Mouse (Mus musculus) embryonic facial prominence, embryonic 15.5 days (tissue): ENCODE results near the gene Agmo. TPM values are rescaled to one million over a fixed set of nuclear protein-coding genes. Genes with fewer than 3 reads are reported as not detected.

Experiments
- ATAC-seq: fragments of 200-750 bp; cut with Nextera tagmentation; 2 replicates; pipeline ENCODE4 v1.8.0; 2017; ENCODE audit warnings: low read depth, moderate TSS enrichment; ENCODE audit not compliant: insufficient number of reproducible peaks, low FRiP score, low TSS enrichment
- H3K27ac ChIP-seq: fragments of 300-500 bp; sonication (generic); replicated peaks from 2 replicates; pipeline ENCODE4 v1.5.1; 2015; ENCODE audit warnings: mild to moderate bottlenecking, inconsistent platforms
- H3K27me3 ChIP-seq: fragments of 300-500 bp; sonication (generic); 2 replicates; pipeline ENCODE4 v1.6.1; 2015; ENCODE audit warnings: inconsistent platforms
- H3K36me3 ChIP-seq: fragments of 300-500 bp; sonication (generic); 2 replicates; pipeline ENCODE4 v1.6.1; 2015; ENCODE audit warnings: mild to moderate bottlenecking, inconsistent platforms
- H3K4me1 ChIP-seq: fragments of 300-500 bp; sonication (generic); 2 replicates; pipeline ENCODE4 v1.6.1; 2015; ENCODE audit warnings: inconsistent platforms
- H3K4me2 ChIP-seq: fragments of 300-500 bp; sonication (generic); replicated peaks from 2 replicates; pipeline ENCODE4 v1.6.1; 2015; ENCODE audit warnings: mild to moderate bottlenecking, inconsistent platforms
- H3K4me3 ChIP-seq: fragments of 300-500 bp; sonication (generic); replicated peaks from 2 replicates; pipeline ENCODE4 v1.5.1; 2015; ENCODE audit warnings: mild to moderate bottlenecking, inconsistent platforms
- H3K9ac ChIP-seq: fragments of 300-500 bp; sonication (generic); 2 replicates; pipeline ENCODE4 v1.6.1; 2015; ENCODE audit warnings: inconsistent platforms
- H3K9me3 ChIP-seq: fragments of 300-500 bp; sonication (generic); replicated peaks from 2 replicates; pipeline ENCODE4 v1.6.1; 2016; ENCODE audit warnings: inconsistent platforms
- WGBS: fragments of 180-500 bp; shearing (Covaris S2); methylation state at CpG from one replicate; pipeline ENCODE4 v1.1.7; 2015; 5-methylcytosine and 5-hydroxymethylcytosine counted together
- polyA plus RNA-seq: library from polyadenylated mRNA; unstranded; fragments of >200 nt; fragmentation: Nextera tagmentation; extraction: Ambion mirVana; gene quantifications from 2 replicates; pipeline ENCODE4 v1.2.1, GENCODE M21; 2015

Gene Agmo
- 1.2 and 1.5 TPM in 2 replicates for polyA plus RNA-seq

DNA sequence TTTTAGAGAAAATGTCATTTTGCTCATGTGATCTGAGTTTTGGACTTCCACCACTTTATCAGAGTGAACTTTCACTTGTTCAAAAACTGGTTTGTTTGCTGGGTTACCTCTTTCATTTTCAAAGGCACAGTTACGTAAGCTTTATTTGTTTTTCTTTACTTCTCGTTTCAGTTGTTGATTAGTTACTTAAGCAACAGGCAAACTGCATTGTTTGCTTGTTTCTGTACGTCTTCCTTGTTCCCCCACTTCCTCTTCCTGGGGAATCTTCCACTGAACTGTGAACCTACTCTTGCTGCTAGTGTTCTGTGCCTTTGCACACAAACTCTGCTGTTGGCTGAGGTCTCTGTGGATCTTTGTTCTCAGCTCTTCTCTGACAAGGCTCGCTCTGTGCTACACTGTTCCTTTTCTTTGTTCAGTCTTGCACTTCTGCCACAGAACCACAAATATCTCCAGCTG lies at the start of gene Agmo:
Gene Agmo (plus strand): TSS at position 76 of the 456 bp plus-strand sequence.
- H3K27me3 ChIP-seq, result no peaks in the 10 kb centered on the region
- no peak within 1 kb of the TSS for H3K4me2 ChIP-seq
- no peaks in the 10 kb centered on the region for H3K4me1 ChIP-seq
- no peaks in the 10 kb centered on the region for H3K36me3 ChIP-seq
- no peak within 1 kb of the TSS for H3K27ac ChIP-seq
- H3K9ac ChIP-seq, result no peak within 1 kb of the TSS
- 49% methylated on average over 4 of the region's 4 CpGs for WGBS
- ATAC-seq, result no peak
- H3K9me3 ChIP-seq, result no peaks in the 10 kb centered on the region
- H3K4me3 ChIP-seq, result no peak within 1 kb of the TSS

GRCm38 (mm10) chr12:37231119-37231518 lies 10.3 kb upstream of the Agmo start:
- H3K4me1 ChIP-seq, result no peaks in the 10 kb centered on the region
- H3K27me3 ChIP-seq, result no peaks in the 10 kb centered on the region
- no peaks in the 10 kb centered on the region for H3K9me3 ChIP-seq
- 94% methylated on average over 1 of the region's 1 CpGs for WGBS
- H3K27ac ChIP-seq, result no peak overlapping the region
- H3K36me3 ChIP-seq, result no peaks in the 10 kb centered on the region
- no peak overlapping the region for H3K9ac ChIP-seq
- H3K4me3 ChIP-seq, result no peak overlapping the region
- H3K4me2 ChIP-seq, result no peak overlapping the region
- ATAC-seq, result no peak

GRCm38 (mm10) chr12:37240975-37241565 lies 371 bp upstream of the Agmo start:
- WGBS, result 56% methylated on average over 5 of the region's 5 CpGs
- ATAC-seq, result no peak
- no peak overlapping the region for H3K27ac ChIP-seq

GRCm38 (mm10) chr12:37242484-37242883 lies 1.0 kb downstream of the Agmo start:
- Histone ChIP-seq H3K36me3 (no peaks in the 10 kb centered on the region), H3K9me3 (no peaks in the 10 kb centered on the region), H3K4me3 (no peak overlapping the region), H3K9ac (no peak overlapping the region), H3K27me3 (no peaks in the 10 kb centered on the region), H3K4me2 (no peak overlapping the region), H3K4me1 (no peaks in the 10 kb centered on the region), H3K27ac (no peak overlapping the region)
- ATAC-seq, result no peak
- WGBS, result 76% methylated on average over 3 of the region's 3 CpGs

More at GRCm38 (mm10) chr12:37240975-37241565, 371 bp upstream of the Agmo start:
- no peak overlapping the region for H3K4me3 ChIP-seq
- no peaks in the 10 kb centered on the region for H3K36me3 ChIP-seq
- no peak overlapping the region for H3K4me2 ChIP-seq
- H3K9me3 ChIP-seq, result no peaks in the 10 kb centered on the region
- H3K9ac ChIP-seq, result no peak overlapping the region
- H3K4me1 ChIP-seq, result no peaks in the 10 kb centered on the region
- H3K27me3 ChIP-seq, result no peaks in the 10 kb centered on the region

- H3K9ac ChIP-seq, result no peak overlapping the region
- ATAC-seq, result no peak
- no peaks in the 10 kb centered on the region for H3K27me3 ChIP-seq
- no peak overlapping the region for H3K4me3 ChIP-seq
- H3K4me2 ChIP-seq, result no peak overlapping the region
- no peaks in the 10 kb centered on the region for H3K4me1 ChIP-seq
- 61% methylated on average over 1 of the region's 1 CpGs for WGBS
- H3K9me3 ChIP-seq, result no peaks in the 10 kb centered on the region
- no peak overlapping the region for H3K27ac ChIP-seq
- no peaks in the 10 kb centered on the region for H3K36me3 ChIP-seq
Measured at GRCm38 (mm10) chr12:37244876-37245275, 3.4 kb downstream of the Agmo start.

DNA sequence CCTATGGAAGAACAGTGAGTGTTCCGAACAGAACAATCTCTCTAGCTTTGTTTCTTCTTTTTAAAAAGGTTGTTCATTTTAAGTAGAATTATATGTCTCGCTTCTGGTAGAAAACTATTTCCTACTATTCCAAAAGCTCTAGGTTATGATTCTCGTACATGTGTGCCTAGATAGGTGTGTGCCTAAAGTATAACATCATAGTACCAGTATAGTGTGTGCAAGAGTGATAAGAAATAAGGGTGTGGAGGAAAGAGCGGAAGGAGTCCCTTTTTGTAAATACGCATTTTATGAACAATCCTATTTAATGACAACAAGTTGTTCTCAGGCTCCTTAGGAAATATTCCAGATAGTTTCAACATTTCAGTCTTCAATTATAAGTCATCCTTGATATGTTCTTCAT lies 10.2 kb downstream of the Agmo start:
- Histone ChIP-seq H3K4me3 (no peak overlapping the region), H3K4me1 (no peaks in the 10 kb centered on the region), H3K36me3 (no peaks in the 10 kb centered on the region), H3K27me3 (no peaks in the 10 kb centered on the region), H3K9ac (no peak overlapping the region), H3K27ac (no peak overlapping the region), H3K4me2 (no peak overlapping the region), H3K9me3 (no peaks in the 10 kb centered on the region)
- no peak for ATAC-seq
- 89% methylated on average over 5 of the region's 5 CpGs for WGBS

DNA sequence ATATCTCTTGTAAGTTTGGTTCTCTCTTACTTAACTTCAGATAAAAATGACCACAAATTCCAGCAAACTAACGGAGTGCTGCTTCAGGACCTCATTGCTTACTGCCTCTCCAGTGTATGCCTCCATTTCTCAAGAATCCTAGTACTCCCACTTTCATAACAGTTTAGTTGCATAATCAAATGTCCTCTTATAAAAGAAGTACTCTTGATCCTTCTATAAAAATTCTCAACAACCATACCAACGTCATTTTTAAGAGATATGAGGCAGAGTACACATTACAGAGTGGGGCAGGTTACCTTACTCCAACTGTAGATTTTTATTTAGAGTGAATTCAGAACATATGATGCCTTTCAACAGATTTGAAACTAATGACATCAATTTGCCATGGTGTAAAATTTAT lies 15.7 kb downstream of the Agmo start:
- Histone ChIP-seq H3K4me1 (no peaks in the 10 kb centered on the region), H3K4me2 (no peak overlapping the region), H3K36me3 (no peaks in the 10 kb centered on the region), H3K27ac (no peak overlapping the region), H3K4me3 (no peak overlapping the region), H3K9me3 (no peaks in the 10 kb centered on the region), H3K9ac (no peak overlapping the region), H3K27me3 (no peaks in the 10 kb centered on the region)
- WGBS, result 59% methylated on average over 2 of the region's 2 CpGs
- ATAC-seq, result no peak

DNA sequence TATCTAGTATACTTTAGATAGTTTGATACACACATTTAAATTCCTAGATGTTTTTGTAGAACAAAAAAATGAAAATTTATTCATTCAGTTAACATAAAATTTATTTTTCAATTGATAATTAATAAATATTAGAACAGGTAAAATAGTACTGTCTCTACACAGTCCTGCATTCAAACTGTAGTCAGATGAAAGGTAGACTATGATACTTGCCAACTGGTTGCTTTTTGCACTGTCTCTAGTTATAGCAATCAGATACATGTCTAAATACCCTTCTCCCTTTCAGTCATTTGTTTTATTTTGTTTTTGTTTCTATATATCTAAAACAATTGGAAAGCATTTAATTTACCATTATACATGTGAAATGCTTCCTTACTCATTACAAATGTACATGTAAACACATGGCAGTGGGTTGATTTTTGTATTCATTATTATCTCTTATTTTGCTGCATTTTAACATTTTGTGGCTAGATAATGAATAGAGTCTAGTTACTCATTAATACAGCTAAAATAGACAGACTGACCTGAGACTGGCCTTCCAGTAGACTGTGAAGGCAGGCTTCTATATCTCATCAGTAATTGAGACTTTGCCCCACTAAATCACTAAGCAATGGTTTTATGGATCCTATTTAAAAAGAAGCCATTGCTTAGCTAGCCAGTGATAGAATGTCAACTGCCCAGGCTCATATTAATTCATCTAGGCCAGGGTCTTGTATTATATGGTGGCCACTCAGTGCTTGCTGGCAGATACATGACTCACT lies 18.5 kb downstream of the Agmo start:
- no peaks in the 10 kb centered on the region for H3K4me1 ChIP-seq
- H3K27ac ChIP-seq, result no peak overlapping the region
- H3K4me3 ChIP-seq, result no peak overlapping the region
- no peaks in the 10 kb centered on the region for H3K36me3 ChIP-seq
- no peak for ATAC-seq
- H3K4me2 ChIP-seq, result no peak overlapping the region
- H3K27me3 ChIP-seq, result no peaks in the 10 kb centered on the region
- H3K9ac ChIP-seq, result no peak overlapping the region
- H3K9me3 ChIP-seq, result no peaks in the 10 kb centered on the region

- WGBS, result 82% methylated on average over 3 of the region's 3 CpGs
- ATAC-seq, result no peak
Measured at GRCm38 (mm10) chr12:37263685-37264084, 22.2 kb downstream of the Agmo start.

DNA sequence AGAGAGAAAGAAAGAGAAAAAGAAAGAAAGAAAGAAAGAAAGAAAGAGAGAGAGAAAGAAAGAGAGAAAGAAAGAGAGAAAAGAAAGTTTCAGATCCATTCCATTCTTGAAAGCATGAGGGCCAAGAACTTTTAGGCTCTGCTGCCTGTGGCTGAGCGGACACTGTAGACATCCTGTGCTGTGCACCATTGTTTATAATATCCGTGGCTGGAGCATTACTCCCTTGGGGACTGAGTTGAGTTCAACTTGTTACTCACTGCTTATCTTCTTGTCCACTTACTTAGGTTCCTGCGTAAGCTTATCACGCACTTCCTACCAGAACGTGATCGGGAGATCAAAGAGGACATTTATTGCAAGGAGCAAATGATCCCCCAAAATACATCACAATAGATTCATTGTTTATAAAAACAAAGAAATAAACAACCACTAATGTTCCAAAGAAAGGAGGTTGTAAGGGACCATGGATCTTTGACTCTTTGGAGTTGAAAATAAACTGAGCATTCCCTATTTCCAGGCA lies 27.3 kb downstream of the Agmo start:
- H3K36me3 ChIP-seq, result no peaks in the 10 kb centered on the region
- H3K9ac ChIP-seq, result no peak overlapping the region
- H3K4me1 ChIP-seq, result no peaks in the 10 kb centered on the region
- no peak overlapping the region for H3K4me3 ChIP-seq
- H3K9me3 ChIP-seq, result no peaks in the 10 kb centered on the region
- H3K27me3 ChIP-seq, result no peaks in the 10 kb centered on the region
- ATAC-seq, result no peak
- 59% methylated on average over 6 of the region's 6 CpGs for WGBS
- no peak overlapping the region for H3K4me2 ChIP-seq
- H3K27ac ChIP-seq, result no peak overlapping the region

More at GRCm38 (mm10) chr12:37263685-37264084, 22.2 kb downstream of the Agmo start:
- Histone ChIP-seq H3K4me2 (no peak overlapping the region), H3K27ac (no peak overlapping the region), H3K9me3 (no peaks in the 10 kb centered on the region), H3K4me1 (no peaks in the 10 kb centered on the region), H3K27me3 (no peaks in the 10 kb centered on the region), H3K4me3 (no peak overlapping the region), H3K36me3 (no peaks in the 10 kb centered on the region), H3K9ac (no peak overlapping the region)

- H3K9ac ChIP-seq, result no peak overlapping the region
- H3K4me1 ChIP-seq, result no peaks in the 10 kb centered on the region
- H3K27me3 ChIP-seq, result no peaks in the 10 kb centered on the region
- H3K27ac ChIP-seq, result no peak overlapping the region
- no peak overlapping the region for H3K4me3 ChIP-seq
- ATAC-seq, result no peak
- no peaks in the 10 kb centered on the region for H3K9me3 ChIP-seq
- WGBS, result 66% methylated on average over 3 of the region's 3 CpGs
- H3K4me2 ChIP-seq, result no peak overlapping the region
- H3K36me3 ChIP-seq, result no peaks in the 10 kb centered on the region
Measured at GRCm38 (mm10) chr12:37272660-37273059, 31.2 kb downstream of the Agmo start.
